Mouse (Mus musculus): ENCODE data around the gene Pts. TPM values are rescaled to one million over a fixed set of nuclear protein-coding genes. Genes with fewer than 3 reads are reported as not detected.

Pts gene
- total RNA-seq, 2 experiments from 2014 or later: 25.5 to 29.4 TPM

GRCm38 (mm10) chr9:50535930-50536329 is 7.4 kb upstream of the Pts start:
- DNase-seq: no peak
- intact Hi-C loops (cut with DNase I): loop anchor here (10.0 kb wide), 1 partner anchor 1291 kb away; no protein-coding TSS in a partner anchor

GRCm38 (mm10) chr9:50533791-50534190 is 5.3 kb upstream of the Pts start:
- DNase-seq: no peak
- intact Hi-C loops (cut with DNase I): loop anchor here (5.0 to 10.0 kb wide), 2 partner anchors 201 to 1289 kb away; no protein-coding TSS in a partner anchor

- no peak for DNase-seq
- intact Hi-C loops (cut with DNase I): loop anchor here (5.0 to 10.0 kb wide), 2 partner anchors 201 to 1289 kb away; no protein-coding TSS in a partner anchor
Measured at GRCm38 (mm10) chr9:50533328-50533727, 4.8 kb upstream of the Pts start.

GRCm38 (mm10) chr9:50530890-50531289 is 2.4 kb upstream of the Pts start:
- intact Hi-C loops (cut with DNase I): loop anchor here (5.0 to 10.0 kb wide), 2 partner anchors 199 to 1286 kb away; no protein-coding TSS in a partner anchor
- DNase-seq: peak; percentile 29 to 31

- intact Hi-C loops (cut with DNase I): loop anchor here (1.0 to 5.0 kb wide), 3 partner anchors 65 to 1036 kb away; no protein-coding TSS in a partner anchor
- no peak for DNase-seq
Measured at GRCm38 (mm10) chr9:50527860-50528259, 664 bp downstream of the Pts start.

- no peak for DNase-seq
- intact Hi-C loops (cut with DNase I): loop anchor here (5.0 kb wide), 2 partner anchors 83 to 1033 kb away; no protein-coding TSS in a partner anchor
Measured at GRCm38 (mm10) chr9:50525585-50525984, 2.9 kb downstream of the Pts start.

GRCm38 (mm10) chr9:50524936-50525335 is 3.6 kb downstream of the Pts start:
- DNase-seq: no peak
- intact Hi-C loops (cut with DNase I): loop anchor here (5.0 kb wide), 2 partner anchors 83 to 1033 kb away; no protein-coding TSS in a partner anchor

- intact Hi-C loops (cut with DNase I): no loop called here
- no peak for DNase-seq
Measured at GRCm38 (mm10) chr9:50522574-50522973, 6.0 kb downstream of the Pts start.

- intact Hi-C loops (cut with DNase I): no loop called here
- DNase-seq: no peak
Measured at GRCm38 (mm10) chr9:50521562-50521961, 7.0 kb downstream of the Pts start.

- intact Hi-C loops (cut with DNase I): no loop called here
- DNase-seq: no peak
Measured at GRCm38 (mm10) chr9:50520748-50521147, 7.8 kb downstream of the Pts start.

GRCm38 (mm10) chr9:50518781-50519180 is 9.7 kb downstream of the Pts start:
- peak in 1 of 2 experiments; percentile 41 for DNase-seq
- intact Hi-C loops (cut with DNase I): no loop called here

- intact Hi-C loops (cut with DNase I): no loop called here
- DNase-seq: no peak
Measured at GRCm38 (mm10) chr9:50515462-50515861, 13.1 kb downstream of the Pts start.

GRCm38 (mm10) chr9:50507570-50507969 is 21.0 kb downstream of the Pts start:
- intact Hi-C loops (cut with DNase I): no loop called here
- no peak for DNase-seq

GRCm38 (mm10) chr9:50505405-50505804 is 23.1 kb downstream of the Pts start:
- intact Hi-C loops (cut with DNase I): no loop called here
- DNase-seq: no peak

GRCm38 (mm10) chr9:50502949-50503348 is 25.6 kb downstream of the Pts start:
- DNase-seq: no peak
- intact Hi-C loops (cut with DNase I): no loop called here

GRCm38 (mm10) chr9:50500974-50501501 is 27.5 kb downstream of the Pts start:
- no peak for DNase-seq
- intact Hi-C loops (cut with DNase I): no loop called here

- intact Hi-C loops (cut with DNase I): no loop called here
- DNase-seq: no peak
Measured at GRCm38 (mm10) chr9:50500467-50500973, 28.0 kb downstream of the Pts start.

GRCm38 (mm10) chr9:50499781-50500180 is 28.7 kb downstream of the Pts start:
- no peak for DNase-seq
- intact Hi-C loops (cut with DNase I): no loop called here

GRCm38 (mm10) chr9:50498815-50499214 is 29.7 kb downstream of the Pts start:
- intact Hi-C loops (cut with DNase I): no loop called here
- no peak for DNase-seq

- no peak for DNase-seq
- intact Hi-C loops (cut with DNase I): no loop called here
Measured at GRCm38 (mm10) chr9:50497536-50497935, 31.0 kb downstream of the Pts start.

- intact Hi-C loops (cut with DNase I): no loop called here
- no peak for DNase-seq
Measured at GRCm38 (mm10) chr9:50497076-50497475, 31.4 kb downstream of the Pts start.

GRCm38 (mm10) chr9:50496546-50496945 is 32.0 kb downstream of the Pts start:
- intact Hi-C loops (cut with DNase I): no loop called here
- DNase-seq: no peak

Data from heart, postnatal 14 days (tissue).